Mouse (Mus musculus) midbrain, postnatal 0 days (tissue): ENCODE measurements at regions not wholly inside any gene's neighbourhood (a gene's known extent, or its start where the extent isn't known, plus 50 kb on each side); places are given as distances from the start of the nearest gene placed in this dataset.

ENCODE experiments used
- ATAC-seq: fragments of 200-750 bp; cut with Nextera tagmentation; 2 replicates; pipeline ENCODE4 v1.8.0; 2017; ENCODE audit warnings: moderate number of reproducible peaks, mild to moderate bottlenecking, moderate TSS enrichment, moderate library complexity; ENCODE audit not compliant: low FRiP score
- DNase-seq: peaks from one replicate; pipeline ENCODE4 v3.0.0-alpha.2; 2015; ENCODE audit warnings: low spot score
- H3K27ac ChIP-seq: fragments of 300-500 bp; sonication (generic); 2 replicates; pipeline ENCODE4 v1.5.1; 2014; ENCODE audit warnings: low read depth, mild to moderate bottlenecking, low read length, mixed read lengths
- H3K27me3 ChIP-seq: fragments of 300-500 bp; sonication (generic); 2 replicates; pipeline ENCODE4 v1.6.1; 2014; ENCODE audit warnings: low read length, control low read depth, mixed read lengths; ENCODE audit not compliant: insufficient read depth
- H3K36me3 ChIP-seq: fragments of 300-500 bp; sonication (generic); 2 replicates; pipeline ENCODE4 v1.6.1; 2014; ENCODE audit warnings: low read length, control low read depth, mixed read lengths; ENCODE audit not compliant: insufficient read depth
- H3K4me1 ChIP-seq: fragments of 300-500 bp; sonication (generic); 2 replicates; pipeline ENCODE4 v1.6.1; 2014; ENCODE audit warnings: mild to moderate bottlenecking, control low read depth, antibody characterized with exemption, low read length, mixed read lengths; ENCODE audit not compliant: insufficient read depth
- H3K4me2 ChIP-seq: fragments of 300-500 bp; sonication (generic); 2 replicates; pipeline ENCODE4 v1.6.1; 2014; ENCODE audit warnings: low read depth, mild to moderate bottlenecking, low read length, mixed read lengths; ENCODE audit not compliant: poor library complexity, severe bottlenecking
- H3K4me3 ChIP-seq: fragments of 300-500 bp; sonication (generic); 2 replicates; pipeline ENCODE4 v1.5.1; 2014; ENCODE audit warnings: low read depth, mild to moderate bottlenecking, low read length, moderate library complexity
- H3K9ac ChIP-seq: fragments of 300-500 bp; sonication (generic); replicated peaks from 2 replicates; pipeline ENCODE4 v1.6.1; 2014; ENCODE audit warnings: mild to moderate bottlenecking, low read length, moderate library complexity, mixed read lengths; ENCODE audit not compliant: poor library complexity, severe bottlenecking
- H3K9me3 ChIP-seq: fragments of 300-500 bp; sonication (generic); 2 replicates; pipeline ENCODE4 v1.6.1; 2016; ENCODE audit warnings: low read length, control low read depth
- CTCF ChIP-seq: IDR thresholded peaks from 2 replicates; pipeline ENCODE4 v1.5.1; 2016; ENCODE audit warnings: antibody characterized with exemption, mild to moderate bottlenecking
- WGBS: fragments of 180-500 bp; shearing (Covaris S2); extraction: QIAGEN DNeasy Blood & Tissue Kit; methylation state at CpG from one replicate; pipeline ENCODE4 v1.1.7; 2014; 5-methylcytosine and 5-hydroxymethylcytosine counted together

DNA sequence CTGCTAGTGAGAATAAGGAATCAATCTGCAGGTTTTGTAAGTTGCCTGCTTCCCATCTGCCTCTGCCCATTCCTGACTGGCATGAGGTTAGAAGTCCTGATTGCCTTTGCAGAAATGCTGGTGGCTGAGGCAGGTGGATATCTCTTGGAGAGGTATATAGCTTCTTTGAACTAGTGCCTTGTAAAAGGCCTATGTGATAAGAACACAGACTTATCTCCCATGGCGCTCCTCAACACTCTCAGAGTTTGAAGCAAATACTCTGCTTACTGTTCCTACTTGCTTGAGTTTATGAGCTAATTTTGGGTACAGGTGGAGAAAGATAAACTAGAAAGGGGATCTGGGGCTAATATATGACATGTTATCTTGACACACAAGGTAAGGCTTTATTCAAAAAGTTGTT is 320.0 kb upstream of the Sstr1 start:
- H3K9me3 ChIP-seq, result no peaks in the 10 kb centered on the region
- H3K4me3 ChIP-seq, result no peak overlapping the region
- ATAC-seq (no peak), DNase-seq (no peak)
- WGBS, result 91% methylated on average over 1 of the region's 1 CpGs
- no peak overlapping the region for H3K27ac ChIP-seq
- no peak overlapping the region for H3K4me2 ChIP-seq
- no peaks in the 10 kb centered on the region for H3K36me3 ChIP-seq
- no peak overlapping the region for H3K9ac ChIP-seq
- no peak for TF ChIP-seq CTCF
- no peaks in the 10 kb centered on the region for H3K4me1 ChIP-seq
- H3K27me3 ChIP-seq, result no peaks in the 10 kb centered on the region

GRCm38 (mm10) chr12:57897751-57898250 is 313.8 kb upstream of the Sstr1 start:
- DNase-seq (no peak), ATAC-seq (no peak)
- TF ChIP-seq CTCF, result no peak
- Histone ChIP-seq H3K9me3 (no peaks in the 10 kb centered on the region), H3K4me3 (no peak overlapping the region), H3K4me1 (no peaks in the 10 kb centered on the region), H3K36me3 (no peaks in the 10 kb centered on the region), H3K27me3 (no peaks in the 10 kb centered on the region), H3K27ac (no peak overlapping the region), H3K9ac (no peak overlapping the region), H3K4me2 (no peak overlapping the region)
- WGBS, result 65% methylated on average over 3 of the region's 3 CpGs

DNA sequence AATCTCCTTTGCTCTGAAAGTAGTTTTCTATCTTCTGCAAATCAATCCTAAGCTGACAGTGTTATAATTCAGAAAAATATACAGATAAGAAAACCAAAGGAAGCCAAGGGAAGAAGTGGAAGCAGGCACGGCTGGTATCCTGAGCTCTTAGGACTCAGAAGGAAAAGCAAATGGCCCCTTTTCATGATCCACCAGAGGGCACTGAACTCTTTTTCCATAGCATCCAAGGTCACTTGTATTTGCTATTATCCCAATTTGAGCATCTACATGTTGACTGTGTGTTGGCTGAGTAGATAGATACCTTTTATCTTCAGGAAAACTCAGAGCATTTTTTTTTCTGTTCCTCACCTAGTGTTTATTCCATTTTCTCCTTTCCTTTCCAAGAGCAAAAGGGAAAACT is 306.9 kb upstream of the Sstr1 start:
- Histone ChIP-seq H3K27ac (no peak overlapping the region), H3K4me3 (no peak overlapping the region), H3K4me1 (no peaks in the 10 kb centered on the region), H3K4me2 (no peak overlapping the region), H3K9ac (no peak overlapping the region), H3K36me3 (no peaks in the 10 kb centered on the region), H3K27me3 (no peaks in the 10 kb centered on the region), H3K9me3 (no peaks in the 10 kb centered on the region)
- DNase-seq (peak; percentile 28), ATAC-seq (no peak)
- 69% methylated on average over 1 of the region's 1 CpGs for WGBS
- TF ChIP-seq CTCF, result peak; percentile 48

- no peak for TF ChIP-seq CTCF
- Histone ChIP-seq H3K4me3 (no peak overlapping the region), H3K9ac (no peak overlapping the region), H3K9me3 (no peaks in the 10 kb centered on the region), H3K4me1 (no peaks in the 10 kb centered on the region), H3K27ac (no peak overlapping the region), H3K27me3 (no peaks in the 10 kb centered on the region), H3K4me2 (no peak overlapping the region), H3K36me3 (no peaks in the 10 kb centered on the region)
- 89% methylated on average over 4 of the region's 4 CpGs for WGBS
- ATAC-seq (no peak), DNase-seq (no peak)
Observed at GRCm38 (mm10) chr12:57918211-57918610, 293.4 kb upstream of the Sstr1 start.

- ATAC-seq, result no peak
- H3K4me3 ChIP-seq, result no peak overlapping the region
- TF ChIP-seq CTCF, result no peak
Observed at GRCm38 (mm10) chr12:57922031-57922430, 289.5 kb upstream of the Sstr1 start.

GRCm38 (mm10) chr12:57924422-57924821 is 287.1 kb upstream of the Sstr1 start:
- DNase-seq, result peak; percentile 42
- Histone ChIP-seq H3K4me1 (no peaks in the 10 kb centered on the region), H3K36me3 (no peaks in the 10 kb centered on the region), H3K4me3 (no peak overlapping the region), H3K27me3 (no peaks in the 10 kb centered on the region), H3K4me2 (no peak overlapping the region), H3K9me3 (no peaks in the 10 kb centered on the region), H3K9ac (no peak overlapping the region), H3K27ac (no peak overlapping the region)
- WGBS, result 54% methylated on average over 2 of the region's 2 CpGs
- ATAC-seq, result no peak
- no peak for TF ChIP-seq CTCF

More at GRCm38 (mm10) chr12:57922031-57922430, 289.5 kb upstream of the Sstr1 start:
- Histone ChIP-seq H3K36me3 (no peaks in the 10 kb centered on the region), H3K27ac (no peak overlapping the region), H3K27me3 (no peaks in the 10 kb centered on the region), H3K9me3 (no peaks in the 10 kb centered on the region), H3K4me1 (no peaks in the 10 kb centered on the region), H3K4me2 (no peak overlapping the region), H3K9ac (no peak overlapping the region)
- no peak for DNase-seq
- 73% methylated on average over 1 of the region's 1 CpGs for WGBS
